Mouse (Mus musculus) urinary bladder, postnatal 14 days (tissue): ENCODE results near the gene Parp9.
"Not testable (repeated sequence)": the region's sequence is repeated elsewhere in the genome, so short reads cannot be mapped to it uniquely, and the experiment has no call there.

Source experiments
- DNase-seq: peaks from one replicate; pipeline ENCODE4 v3.0.0; 2021; ENCODE audit warnings: low spot score

Gene Parp9

DNA sequence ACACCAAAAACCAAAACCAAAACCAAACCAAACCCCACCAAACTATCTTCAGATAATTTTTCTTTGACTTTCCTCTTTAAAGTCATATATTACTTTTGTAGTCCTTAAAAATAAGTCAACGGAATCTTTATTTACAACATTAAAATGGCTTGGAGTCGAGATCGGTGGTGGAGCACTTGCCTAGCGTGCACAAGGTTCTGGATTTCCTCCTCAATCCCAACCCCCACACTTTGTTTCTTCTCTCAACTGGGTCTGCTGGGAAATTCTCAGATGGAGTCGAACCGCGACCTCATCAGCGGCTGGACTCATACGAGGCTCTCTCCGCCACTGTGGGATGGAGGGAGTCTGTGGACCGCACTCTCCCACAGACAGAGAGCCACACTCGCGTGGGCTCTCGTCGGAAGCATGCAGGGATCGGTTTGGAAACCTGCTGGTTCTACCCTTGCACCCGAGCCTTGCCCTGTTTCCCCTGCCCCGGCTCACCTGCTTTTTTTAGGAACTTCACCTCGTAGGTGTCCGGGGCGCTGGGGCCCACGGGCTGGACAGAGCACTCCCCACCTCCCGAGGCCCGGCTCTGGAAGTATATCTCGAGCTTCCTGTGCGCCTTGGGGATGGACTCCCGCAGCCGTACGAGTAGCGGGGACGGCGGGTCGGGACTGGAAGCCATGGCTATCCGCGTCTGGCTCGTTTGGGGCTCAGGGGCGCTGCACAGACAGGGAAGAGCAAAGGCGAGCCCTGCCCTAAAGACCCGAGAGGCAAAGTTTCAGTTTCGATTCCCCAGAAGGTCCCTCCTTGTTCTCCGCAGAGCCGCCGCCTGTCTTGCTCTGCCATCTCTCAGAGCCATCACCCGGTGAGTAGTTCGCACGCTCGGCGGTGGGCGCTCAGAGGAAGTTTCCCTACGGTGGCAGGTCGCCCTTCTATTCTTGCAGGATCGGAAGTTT lies at the start of gene Parp9, which contains the start of gene Dtx3l:
Gene Parp9 (plus strand): TSS at position 260 of the 941 bp plus-strand sequence.
Gene Dtx3l (minus strand): TSS at position 941 of the 941 bp plus-strand sequence.
- DNase-seq = peak; percentile 61

DNA sequence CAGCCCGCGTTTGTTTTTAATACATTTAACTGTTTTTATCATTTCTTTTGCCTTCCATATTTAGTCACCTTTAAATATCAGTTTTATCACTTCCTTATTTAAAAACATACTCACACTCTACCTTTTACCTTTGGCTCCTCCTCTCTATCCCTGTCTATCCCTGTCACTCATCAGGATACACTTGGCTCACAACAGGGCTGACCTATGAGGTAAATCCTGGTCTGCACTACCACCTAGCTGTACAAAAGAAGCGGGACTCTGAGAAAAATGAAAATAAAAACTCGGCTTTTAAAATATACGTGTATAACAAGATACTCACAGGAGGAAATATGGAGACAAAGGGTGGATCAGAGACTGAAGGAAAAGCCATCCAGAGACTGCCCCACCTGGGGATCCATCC lies 49.4 kb upstream of the Parp9 start:
- no peak for DNase-seq

DNA sequence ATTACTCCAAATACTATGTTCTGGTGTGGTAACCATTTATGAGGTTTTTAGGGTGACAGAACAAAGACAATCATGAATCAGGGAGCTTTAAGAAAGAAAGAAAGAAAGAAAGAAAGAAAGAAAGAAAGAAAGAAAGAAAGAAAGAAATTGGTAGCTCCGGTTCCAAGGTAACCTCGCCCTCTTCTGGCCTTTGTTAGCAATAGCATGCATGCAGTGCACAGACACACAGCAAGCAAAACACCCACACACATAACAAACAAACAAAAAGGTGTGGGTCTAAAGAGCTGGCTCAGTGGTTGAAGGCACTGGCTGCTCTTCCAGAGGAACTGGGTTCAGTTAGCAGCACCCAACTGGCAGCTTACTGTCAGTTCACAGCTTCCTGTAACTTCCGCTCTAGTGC lies 47.6 kb upstream of the Parp9 start:
- no peak for DNase-seq

DNA sequence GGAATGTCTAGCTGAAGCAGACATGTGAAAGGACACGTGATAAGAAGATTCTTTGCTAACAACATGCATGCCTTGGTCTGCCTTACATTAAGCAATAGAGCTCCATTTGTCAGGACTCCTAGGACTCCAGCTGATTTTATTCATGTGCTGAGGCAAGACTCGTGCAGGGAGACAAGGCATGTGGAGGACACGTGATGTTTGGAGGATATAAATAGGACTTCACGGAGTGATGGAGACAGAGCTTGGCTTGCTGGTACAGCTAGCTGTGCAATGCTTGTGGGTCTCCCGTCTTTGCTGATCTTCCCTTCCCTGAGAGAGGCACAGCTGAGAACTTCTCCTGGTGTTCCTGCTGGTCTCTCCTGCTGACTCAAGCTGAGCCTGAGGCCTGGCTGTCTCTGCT lies 46.7 kb upstream of the Parp9 start:
- not testable (repeated sequence) for DNase-seq

DNA sequence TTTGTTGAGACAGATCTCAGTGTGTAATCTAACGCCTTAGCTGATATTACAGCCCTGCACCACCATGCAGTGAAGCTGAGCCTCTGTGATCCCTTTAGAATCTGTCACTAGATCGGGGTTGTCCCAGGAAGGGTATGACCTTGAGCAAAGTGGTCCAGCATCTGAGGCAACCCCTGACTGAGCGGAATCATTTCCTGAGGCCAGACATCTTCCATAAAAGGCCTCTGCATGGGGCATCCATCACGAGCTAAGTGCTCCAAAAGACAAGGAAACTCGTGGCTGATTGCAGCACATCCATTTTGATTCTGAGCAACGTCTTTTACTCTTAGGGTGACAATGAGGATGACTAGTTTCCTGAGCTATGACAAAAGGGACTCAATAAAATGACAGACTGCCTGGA lies 43.3 kb upstream of the Parp9 start:
- no peak for DNase-seq

DNA sequence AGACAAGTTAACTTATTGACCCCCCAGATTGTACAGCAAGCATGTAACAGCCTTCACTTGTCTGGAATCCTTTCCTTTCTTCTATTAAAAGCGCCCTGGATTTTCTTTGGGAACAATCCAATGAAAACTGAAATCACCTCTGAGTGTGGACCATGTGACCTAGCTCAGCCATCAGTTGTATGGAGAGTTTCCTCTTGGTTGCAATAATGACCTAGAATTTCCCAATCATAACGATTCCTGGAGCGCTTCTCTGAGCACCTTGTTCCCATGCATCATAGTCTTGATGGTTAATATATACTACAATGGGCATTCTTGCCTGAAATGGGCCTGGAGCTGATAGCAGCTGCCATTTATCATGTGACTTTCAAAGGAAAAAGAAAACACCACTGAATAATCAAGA lies 37.7 kb upstream of the Parp9 start:
- no peak for DNase-seq

DNA sequence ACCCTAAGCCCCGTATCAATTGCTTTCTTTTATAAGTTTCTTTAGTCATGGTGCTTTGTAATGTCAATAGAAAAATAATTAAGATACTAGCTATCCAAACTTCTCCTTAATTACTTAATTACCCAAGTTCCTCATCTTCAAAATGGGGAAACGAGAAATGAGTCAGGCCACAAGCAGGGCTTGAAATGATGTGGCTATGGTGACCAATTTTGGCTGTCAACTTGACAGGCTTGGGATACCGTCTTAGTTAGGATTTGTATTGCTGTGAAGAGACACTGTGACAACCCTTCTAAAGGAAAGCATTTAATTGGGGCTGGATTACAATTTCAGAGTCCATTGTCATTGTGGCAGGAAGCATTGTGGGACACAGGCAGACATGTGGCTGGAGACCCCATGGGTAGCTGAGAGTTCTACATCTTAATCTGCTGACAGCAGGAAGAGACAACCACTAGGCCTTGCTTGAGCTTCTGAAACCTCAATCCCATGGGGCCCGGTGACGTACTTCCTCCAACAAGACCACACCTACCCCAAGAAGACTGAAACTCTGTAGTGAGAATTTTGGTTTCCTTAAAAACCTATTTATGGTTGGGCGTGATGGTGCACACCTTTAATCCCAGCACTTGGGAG lies 35.1 kb upstream of the Parp9 start:
- no peak for DNase-seq

DNA sequence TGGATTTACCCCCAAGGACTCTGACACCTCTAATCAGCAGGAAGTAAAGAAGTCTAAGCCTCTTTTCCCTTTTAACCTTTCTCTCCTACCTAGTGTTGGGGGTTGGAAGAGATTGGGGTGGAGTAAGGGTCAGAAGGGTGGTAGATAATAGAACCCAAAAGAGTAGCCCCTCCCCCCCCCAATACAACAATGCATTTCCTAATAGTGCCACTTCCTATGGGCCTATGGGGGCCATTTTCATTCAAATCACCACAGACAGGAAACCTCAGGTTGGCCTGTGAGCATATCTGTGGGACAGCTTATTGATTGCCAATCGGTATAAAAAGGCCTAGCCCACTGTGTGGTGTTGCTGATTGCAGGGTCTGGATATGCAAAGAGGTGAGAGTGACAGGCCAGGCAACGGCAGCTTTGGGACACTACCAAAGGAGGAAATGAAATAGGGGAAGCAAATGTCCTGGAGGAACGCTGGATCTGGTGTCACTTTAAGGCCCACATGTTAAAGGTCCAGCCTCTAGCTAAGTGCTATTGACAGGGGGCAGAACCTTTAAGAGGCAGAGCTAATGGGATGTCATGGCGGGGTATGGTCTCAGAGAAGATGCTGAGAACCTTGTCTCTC lies 34.0 kb upstream of the Parp9 start:
- DNase-seq = no peak

DNA sequence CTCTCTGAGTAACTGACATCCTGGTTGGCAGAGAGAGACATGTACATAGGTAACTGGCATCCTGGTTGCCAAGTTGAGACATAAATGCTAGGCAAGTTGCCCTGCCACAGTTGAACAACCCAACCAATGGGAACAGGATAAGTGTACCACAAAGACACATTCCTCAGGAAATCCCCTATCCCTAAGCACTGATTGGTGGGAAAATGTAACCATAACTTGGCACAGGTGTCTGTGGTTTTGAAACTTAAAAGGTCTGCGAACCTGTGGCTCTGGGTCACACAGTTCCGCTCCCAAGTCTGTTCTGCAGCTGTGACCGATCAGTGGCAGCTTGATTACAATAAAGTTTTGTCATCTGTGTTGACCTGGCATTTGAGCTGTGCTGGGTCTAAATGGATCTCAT lies 32.9 kb upstream of the Parp9 start:
- no peak for DNase-seq

DNA sequence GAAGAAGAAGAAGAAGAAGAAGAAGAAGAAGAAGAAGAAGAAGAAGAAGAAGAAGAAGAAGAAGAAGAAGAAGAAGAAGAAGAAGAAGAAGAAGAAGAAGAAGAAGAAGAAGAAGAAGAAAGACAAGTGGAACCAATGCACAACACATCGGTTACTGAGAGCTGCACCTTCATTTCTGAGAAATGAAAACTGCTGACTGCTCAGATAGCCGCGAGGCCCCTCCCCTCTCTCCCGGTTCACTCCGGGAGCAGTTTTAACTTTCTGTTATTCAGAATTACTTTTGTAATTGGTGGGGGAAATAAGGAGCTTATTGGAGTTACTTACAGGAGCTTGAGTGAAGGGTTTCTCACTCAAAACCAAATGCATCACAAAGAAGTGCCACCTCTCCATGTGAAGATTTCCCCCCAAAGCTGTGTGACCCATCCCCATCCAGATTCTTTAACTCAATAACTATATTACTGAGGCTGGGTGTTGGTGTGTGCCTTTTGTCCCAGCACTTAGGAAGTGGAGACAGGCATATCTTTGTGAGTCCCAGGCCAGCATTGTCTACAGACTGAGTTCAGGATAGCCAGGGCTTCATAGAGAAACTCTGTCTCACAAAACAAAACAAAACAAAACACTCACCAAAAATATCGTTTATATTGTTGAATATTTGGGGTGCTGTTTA lies 32.3 kb upstream of the Parp9 start:
- no peak for DNase-seq

DNA sequence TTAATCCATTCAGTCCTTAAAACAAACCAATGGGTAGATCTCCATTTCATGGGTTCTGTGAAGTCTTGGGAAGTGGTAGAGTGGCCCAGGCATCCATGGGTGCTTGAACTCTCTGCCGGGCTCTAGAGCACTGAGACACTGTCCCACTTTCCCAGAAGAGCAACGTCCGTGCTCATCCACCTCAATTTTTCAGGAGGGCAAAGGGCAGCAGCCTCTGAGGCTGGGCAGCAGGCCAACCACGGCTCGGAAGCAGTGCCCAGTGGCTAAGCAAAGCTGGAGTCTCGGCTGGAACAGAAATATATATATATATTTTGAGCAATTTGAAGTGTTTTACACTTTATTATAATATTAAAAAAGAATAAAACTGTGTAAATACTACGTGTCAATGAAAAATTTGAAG lies 31.4 kb upstream of the Parp9 start:
- no peak for DNase-seq

DNA sequence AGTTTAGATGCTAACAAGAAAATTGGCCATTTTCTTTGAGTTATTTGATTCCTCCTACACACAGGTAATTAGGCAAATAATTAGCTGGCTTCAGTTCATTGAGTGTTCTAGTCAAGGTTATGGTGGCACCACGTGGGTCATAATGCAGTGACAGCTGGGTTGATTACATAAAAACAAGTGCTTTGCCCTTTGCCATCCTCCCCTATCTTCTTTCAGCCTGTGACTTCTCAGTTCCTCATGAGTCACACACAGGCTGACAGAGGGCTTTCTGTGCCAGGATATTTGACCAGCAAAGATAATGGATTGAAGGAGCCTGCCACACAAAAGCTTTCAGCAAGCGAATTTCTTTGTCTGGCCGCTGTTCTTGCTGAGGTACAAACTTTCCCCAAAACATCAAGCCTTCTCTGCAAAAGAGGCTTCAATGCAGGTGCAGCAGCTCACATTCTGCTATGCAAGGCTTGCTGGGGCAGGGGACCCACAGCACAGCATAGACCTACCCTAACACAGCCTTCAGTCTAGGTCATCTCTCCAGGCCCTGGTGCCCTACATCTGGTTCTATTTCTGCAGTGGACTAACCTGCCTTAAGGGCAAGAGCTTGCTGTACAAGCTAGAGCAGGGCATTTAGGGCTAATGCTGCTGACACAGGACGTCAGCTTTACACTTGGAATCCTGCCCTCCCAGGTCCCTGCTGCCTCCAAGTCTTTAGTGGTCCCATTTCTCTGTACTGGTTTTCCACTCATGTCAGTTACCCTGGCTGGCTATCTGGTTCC lies 30.7 kb upstream of the Parp9 start:
- no peak for DNase-seq

DNA sequence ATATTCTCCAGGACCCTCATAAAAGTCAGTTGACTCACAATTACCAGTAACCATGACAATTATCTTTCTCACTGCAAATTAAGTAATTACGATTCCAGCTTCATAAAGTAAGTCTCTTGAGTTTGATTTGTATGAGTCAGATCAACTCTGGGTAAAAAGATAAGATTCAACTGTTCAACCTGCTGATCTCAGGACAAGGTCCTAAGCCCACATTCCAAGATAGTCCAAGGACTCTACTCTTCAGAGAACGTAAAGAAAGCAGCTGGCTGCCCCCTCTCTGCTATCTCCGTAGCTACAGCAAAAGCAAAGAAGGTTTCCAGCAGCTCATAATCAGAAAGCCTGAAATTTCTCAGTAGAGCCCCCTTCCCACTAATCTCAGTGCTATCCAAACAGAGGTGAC lies 26.8 kb upstream of the Parp9 start:
- DNase-seq = no peak

DNA sequence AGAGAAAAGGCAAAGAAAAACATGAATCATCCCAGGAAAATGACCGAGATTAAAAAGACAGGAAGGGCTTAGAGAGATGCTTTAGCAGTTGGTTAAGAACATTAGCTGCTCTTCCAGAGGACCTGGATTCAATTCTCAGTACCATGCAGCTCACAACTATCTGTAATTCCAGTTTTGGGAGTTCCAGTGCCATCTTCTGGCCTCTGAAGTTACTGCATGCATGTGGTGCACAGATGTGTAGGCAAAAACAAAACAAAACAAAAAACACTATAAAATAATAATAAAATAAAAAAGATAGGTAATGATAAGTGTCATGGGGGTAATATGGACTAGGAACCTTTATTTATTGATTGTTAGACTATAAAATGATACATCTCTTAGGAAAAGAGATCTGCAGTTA lies 24.7 kb upstream of the Parp9 start:
- DNase-seq = no peak

DNA sequence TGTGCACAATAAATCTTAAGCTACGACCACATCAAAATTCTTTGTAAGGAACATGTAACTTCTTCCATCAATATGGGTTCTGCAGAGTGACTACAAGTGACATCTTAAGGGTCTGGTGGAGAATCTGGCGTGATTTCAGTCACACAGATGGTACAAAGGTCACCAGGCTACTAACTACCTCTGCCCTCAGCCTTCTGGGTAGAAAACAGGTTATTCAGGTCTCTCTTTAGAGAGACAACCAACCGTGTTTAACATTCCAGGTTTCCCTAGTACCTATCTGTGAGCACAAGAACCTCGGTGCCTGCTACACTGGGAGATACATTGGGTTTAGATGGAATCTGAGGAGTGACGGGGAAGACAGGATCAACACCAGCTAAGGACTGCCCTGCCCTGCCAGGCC lies 24.0 kb upstream of the Parp9 start:
- no peak for DNase-seq

DNA sequence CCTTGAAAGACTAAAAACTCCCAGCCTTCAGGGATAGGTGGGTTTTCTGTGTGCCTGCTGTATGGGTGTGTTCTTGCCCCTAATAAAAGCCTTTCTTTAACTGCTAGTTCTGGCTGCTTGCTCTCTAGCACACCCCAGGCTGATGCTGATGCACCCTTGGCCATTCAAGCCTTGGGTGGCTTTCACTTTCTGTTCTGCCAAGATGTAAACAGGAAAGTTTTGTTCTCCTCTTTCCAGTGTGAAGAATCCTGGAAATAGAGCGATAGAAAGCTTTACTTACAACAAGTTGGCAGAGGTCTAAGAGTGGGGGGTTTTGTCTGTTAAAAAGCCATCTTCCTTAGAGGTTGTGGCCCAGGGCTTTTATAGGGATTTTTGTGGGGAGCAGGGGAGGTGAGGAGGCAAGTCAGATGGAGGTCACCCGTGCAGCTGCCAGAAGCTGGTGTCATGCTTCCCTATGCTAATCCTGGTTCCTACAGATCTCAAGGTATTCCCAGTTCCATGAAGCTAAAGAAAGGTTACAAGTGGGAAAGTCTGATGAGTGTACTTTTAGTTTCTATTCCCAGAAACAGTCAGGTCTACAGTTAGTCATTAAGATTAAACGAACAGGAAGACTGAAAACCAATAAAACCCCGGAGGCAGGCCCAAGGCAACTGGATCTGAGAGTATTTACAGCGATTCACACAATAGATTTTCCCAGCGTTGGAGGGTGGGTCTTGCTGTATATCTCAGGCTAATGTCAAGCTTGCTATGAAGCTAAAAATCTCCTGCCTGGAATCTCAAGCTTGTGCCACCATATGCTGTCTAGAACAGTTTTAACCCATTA lies 19.3 kb upstream of the Parp9 start:
- DNase-seq = no peak

DNA sequence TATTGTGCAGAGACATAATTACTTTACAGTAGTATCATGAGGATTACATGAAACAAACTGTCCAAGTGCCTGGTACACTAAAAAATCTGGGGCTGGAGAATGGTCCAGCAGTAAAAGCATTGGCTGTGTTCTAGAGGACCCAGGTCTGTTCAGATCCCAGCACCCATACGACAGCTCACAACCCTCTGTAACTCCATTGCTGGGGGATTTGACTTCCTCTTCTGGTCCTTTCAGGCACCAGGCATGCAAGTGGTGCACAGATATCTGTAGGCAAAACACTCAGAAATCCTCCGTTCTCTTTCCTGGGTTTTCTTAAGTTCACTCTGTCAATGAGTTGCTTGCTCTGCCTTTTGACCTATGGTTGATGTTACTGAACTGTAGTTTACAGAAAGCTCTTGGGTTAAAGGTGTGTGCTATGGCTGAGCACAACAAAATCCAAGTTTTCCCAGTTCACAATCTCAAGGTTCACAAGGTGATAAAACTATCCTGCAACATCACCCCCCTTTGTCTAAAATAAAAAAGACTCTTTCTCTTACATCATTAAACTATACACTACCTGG lies 16.5 kb upstream of the Parp9 start:
- no peak for DNase-seq

DNA sequence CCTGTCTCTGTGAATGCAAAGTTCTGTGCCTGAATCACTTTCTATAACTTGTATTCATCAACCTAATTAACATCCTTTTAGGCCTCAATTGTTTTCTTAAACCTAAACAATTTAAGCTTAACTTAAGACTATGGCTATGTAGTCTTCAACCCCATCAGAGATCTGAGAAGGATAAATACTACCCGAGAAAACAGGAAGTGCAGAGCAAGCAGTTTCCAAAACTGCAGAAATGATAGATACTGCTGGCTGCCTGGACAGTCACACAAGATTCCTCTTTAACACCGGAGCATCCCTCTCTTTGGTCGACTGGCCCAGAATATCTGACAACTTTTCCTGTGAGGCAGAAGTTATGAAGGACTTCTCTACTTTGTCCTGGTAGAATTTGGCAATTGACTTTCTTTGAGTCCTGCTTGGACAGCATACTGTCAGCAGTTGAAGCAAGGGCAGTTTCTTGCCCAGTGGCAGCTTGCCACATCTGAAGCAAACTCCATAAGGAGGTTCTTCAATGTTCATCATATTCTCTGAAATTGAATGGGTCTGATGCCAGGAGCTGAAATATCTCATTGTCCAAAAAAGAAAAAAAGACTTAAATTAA lies 15.9 kb upstream of the Parp9 start:
- DNase-seq = no peak

DNA sequence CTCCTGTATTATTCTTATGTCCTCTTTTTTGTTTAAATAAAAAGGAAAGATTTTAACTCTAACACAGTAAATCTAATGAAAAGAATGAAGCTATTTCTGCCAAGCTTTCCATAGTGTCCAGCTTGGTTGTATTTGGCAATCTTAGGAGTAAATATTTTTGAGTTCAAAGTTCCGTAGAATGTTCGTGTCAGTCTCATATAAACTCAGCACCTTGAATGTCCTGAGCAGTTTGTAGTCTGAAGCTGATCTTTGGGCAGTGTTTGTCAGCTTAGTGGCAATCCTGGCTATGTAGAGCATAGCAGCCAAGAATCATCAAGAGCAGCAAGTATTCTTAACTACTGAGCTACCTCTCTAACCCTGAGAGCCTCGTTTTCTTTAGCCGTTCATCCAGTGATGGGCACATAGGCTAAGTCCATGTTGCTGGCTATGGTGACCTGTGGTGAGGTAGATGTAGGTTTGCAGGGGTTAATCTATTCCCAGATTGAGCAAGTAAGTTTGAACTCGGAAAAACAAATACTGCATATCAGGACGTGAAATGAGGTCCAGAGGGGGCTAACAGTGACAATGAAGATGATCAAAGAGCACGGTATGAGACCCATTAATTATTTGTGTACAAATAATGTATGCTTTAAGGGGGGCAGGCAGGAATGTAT lies 14.6 kb upstream of the Parp9 start:
- no peak for DNase-seq

DNA sequence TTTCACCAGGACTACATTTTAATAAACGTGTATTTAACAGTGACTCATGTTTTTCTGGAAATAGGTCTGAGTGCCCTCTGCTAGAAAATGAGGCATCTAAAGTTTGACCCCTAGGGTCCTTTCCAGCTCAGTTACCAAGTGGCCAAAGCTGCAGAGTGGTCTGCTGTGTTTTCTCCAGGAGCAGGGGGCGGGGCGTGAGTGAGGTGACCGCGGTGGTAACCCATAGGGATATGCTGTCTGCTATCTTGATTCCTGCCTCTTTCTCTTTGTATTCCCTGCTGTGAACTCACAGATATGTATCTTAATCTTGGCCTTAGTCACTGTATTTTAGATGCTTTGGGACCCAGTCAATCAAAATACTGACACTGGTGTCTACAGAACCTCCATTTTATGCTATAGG lies 13.9 kb upstream of the Parp9 start:
- DNase-seq = no peak
